Mouse (Mus musculus): ENCODE data around the gene Scube1. TPM values are rescaled to one million over a fixed set of nuclear protein-coding genes. Genes with fewer than 3 reads are reported as not detected.

Scube1 gene
- total and polyA plus RNA-seq, 2 experiments, result 0.13 to 0.18 TPM

DNA sequence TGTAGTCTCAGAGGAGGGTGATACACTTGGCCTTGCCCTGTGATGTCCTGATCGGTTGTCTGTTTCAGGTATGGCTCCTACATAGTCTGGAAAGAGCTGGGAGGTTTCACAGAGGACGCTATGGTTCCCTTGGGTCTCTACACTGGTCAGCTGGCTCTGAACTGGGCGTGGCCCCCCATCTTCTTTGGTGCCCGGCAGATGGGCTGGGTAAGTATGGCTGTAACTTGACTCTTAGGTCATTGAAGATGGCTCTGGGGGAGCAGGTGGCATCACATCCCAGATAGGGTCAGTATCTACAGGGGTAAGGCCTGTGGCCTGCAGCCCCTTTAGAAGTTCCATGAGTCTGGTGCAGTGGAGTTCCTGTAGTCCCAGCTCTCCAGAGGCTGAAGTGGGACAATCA, 152.7 kb downstream of the Scube1 start:
- H3K36me3 ChIP-seq (ENCODE audit: control insufficient read depth, insufficient read depth, low read length), result peaks cover 10% of the 10 kb centered on the region; the same call in 1 of the 2 replicates
- H3K27me3 ChIP-seq (ENCODE audit: control insufficient read depth, insufficient read depth, low read length), result no peaks in the 10 kb centered on the region
- no peaks in the 10 kb centered on the region; the same call in 1 of the 2 replicates for H3K79me2 ChIP-seq (ENCODE audit: control insufficient read depth, insufficient read depth, low read length)
- H3K4me3 ChIP-seq (ENCODE audit: insufficient read depth, low read depth, low read length), result no peak overlapping the region
- WGBS, result 82% methylated on average over 4 of the region's 4 CpGs
- peaks cover 14% of the 10 kb centered on the region for H3K4me1 ChIP-seq (ENCODE audit: control insufficient read depth, insufficient read depth, low read length)
- no peak overlapping the region for H3K9ac ChIP-seq (ENCODE audit: low read depth, low read length)
- DNase-seq (ENCODE audit: extremely low read depth, low read depth, low spot score), result no peak
- H3K27ac ChIP-seq (replicated peaks; ENCODE audit: insufficient read depth, low read depth, low read length), result peak overlapping the region; percentile 74
- no peak for TF ChIP-seq CTCF (IDR thresholded peaks at IDR 0.05; ENCODE audit: low read depth, low read length)
- TF ChIP-seq POLR2A (IDR thresholded peaks at IDR 0.05; ENCODE audit: extremely low read depth, insufficient read depth, low read length), result no peak

DNA sequence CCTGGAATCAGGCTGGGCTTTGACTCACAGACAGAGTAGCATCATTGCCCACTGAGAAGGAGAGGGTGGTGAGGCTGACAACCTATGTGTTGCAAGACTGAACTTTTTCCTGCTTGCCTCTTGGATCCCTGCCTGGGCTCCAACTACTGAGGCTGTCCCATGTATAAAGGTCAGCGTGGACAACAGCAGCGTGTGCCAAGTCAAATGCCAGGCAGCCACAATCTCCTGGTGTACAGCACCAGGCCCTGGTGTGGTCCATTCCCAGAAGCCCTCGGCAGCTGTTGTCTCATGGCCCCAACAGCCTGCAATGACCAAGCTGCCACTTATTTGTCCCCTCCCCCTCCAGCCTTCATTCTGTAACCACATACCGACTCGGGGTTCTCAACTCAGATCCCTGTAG, 153.2 kb downstream of the Scube1 start:
- H3K27ac ChIP-seq (replicated peaks; ENCODE audit: insufficient read depth, low read depth, low read length), result peak overlapping the region; percentile 74
- TF ChIP-seq POLR2A (IDR thresholded peaks at IDR 0.05; ENCODE audit: extremely low read depth, insufficient read depth, low read length), result no peak
- no peak for TF ChIP-seq CTCF (IDR thresholded peaks at IDR 0.05; ENCODE audit: low read depth, low read length)
- no peaks in the 10 kb centered on the region for H3K27me3 ChIP-seq (ENCODE audit: control insufficient read depth, insufficient read depth, low read length)
- H3K79me2 ChIP-seq (ENCODE audit: control insufficient read depth, insufficient read depth, low read length), result no peaks in the 10 kb centered on the region; the same call in 1 of the 2 replicates
- no peak overlapping the region for H3K4me3 ChIP-seq (ENCODE audit: insufficient read depth, low read depth, low read length)
- H3K36me3 ChIP-seq (ENCODE audit: control insufficient read depth, insufficient read depth, low read length), result peaks cover 10% of the 10 kb centered on the region; the same call in 1 of the 2 replicates
- peak; percentile 96 for DNase-seq (ENCODE audit: extremely low read depth, low read depth, low spot score)
- H3K9ac ChIP-seq (ENCODE audit: low read depth, low read length), result no peak overlapping the region
- 23% methylated on average over 5 of the region's 5 CpGs for WGBS
- H3K4me1 ChIP-seq (ENCODE audit: control insufficient read depth, insufficient read depth, low read length), result peaks cover 14% of the 10 kb centered on the region

DNA sequence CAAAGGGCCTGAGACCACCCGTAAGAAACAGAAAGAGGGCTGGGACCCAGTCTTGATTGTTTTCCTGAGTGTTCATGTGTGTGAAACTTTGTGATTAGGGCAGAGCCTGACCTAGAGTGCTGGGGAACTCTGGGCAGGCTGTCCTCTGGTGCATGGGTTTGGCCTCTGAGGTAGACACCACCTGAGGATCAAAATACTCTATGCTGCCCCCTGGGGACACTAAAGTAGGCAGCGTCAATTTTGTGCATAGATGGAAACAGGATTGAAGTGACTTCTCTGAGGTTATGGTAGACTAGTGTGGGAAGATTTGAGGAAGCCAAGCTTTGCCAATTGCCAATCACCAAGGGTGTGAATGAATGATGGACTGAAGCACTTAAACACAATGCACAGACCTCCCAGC, 154.2 kb downstream of the Scube1 start:
- TF ChIP-seq POLR2A (IDR thresholded peaks at IDR 0.05; ENCODE audit: extremely low read depth, insufficient read depth, low read length) (no peak), CTCF (IDR thresholded peaks at IDR 0.05; ENCODE audit: low read depth, low read length) (peak; percentile 17; the same call in 1 of the 2 replicates)
- no peak overlapping the region for H3K9ac ChIP-seq (ENCODE audit: low read depth, low read length)
- DNase-seq (ENCODE audit: extremely low read depth, low read depth, low spot score), result peak; percentile 55
- peaks cover 14% of the 10 kb centered on the region for H3K4me1 ChIP-seq (ENCODE audit: control insufficient read depth, insufficient read depth, low read length)
- H3K36me3 ChIP-seq (ENCODE audit: control insufficient read depth, insufficient read depth, low read length), result peaks cover 10% of the 10 kb centered on the region; the same call in 1 of the 2 replicates
- H3K27me3 ChIP-seq (ENCODE audit: control insufficient read depth, insufficient read depth, low read length), result no peaks in the 10 kb centered on the region
- H3K79me2 ChIP-seq (ENCODE audit: control insufficient read depth, insufficient read depth, low read length), result peaks cover 8% of the 10 kb centered on the region; the same call in 1 of the 2 replicates
- peak overlapping the region; percentile 26 for H3K27ac ChIP-seq (replicated peaks; ENCODE audit: insufficient read depth, low read depth, low read length)
- WGBS, result 54% methylated on average over 2 of the region's 2 CpGs
- H3K4me3 ChIP-seq (ENCODE audit: insufficient read depth, low read depth, low read length), result no peak overlapping the region

DNA sequence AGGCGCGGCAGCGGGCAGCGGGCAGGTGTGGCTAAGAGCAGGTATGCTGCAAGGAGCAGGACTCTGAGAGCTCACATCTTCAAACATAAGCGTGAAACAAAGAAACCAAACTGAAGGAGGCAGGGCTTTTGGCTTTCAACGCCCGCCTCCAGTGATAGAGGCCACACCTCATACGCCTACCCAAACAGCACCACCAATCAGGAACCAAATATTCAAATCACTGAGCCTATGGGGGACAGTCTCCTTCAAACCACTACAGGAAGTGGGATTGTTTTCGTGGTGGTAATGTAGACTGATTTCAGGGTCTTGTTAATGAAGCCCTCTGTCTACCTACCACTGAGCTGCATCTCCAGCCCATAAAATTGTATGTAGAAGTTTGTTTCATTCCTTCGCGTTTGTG, 155.1 kb downstream of the Scube1 start:
- TF ChIP-seq POLR2A (IDR thresholded peaks at IDR 0.05; ENCODE audit: extremely low read depth, insufficient read depth, low read length) (no peak), CTCF (IDR thresholded peaks at IDR 0.05; ENCODE audit: low read depth, low read length) (no peak)

DNA sequence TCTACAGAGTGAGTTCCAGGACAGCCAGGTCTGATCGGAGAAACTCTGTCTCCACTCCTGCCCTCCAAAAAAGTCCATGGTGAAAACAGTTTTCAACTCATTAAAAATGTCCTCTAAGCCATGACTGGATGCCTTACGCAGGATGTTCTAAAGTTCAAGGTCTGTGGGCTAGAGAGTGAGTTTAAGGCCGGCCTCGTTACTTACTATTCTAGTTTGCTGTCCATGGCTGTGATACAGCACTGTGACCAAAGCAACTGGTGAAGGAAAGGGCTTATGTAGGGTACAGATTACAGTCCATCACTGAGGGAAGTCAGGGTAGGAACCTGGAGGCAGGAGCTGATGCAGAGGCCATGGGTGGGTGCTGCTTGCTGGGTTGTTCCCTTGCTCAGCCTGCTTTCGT, 156.3 kb downstream of the Scube1 start:
- peak; percentile 44 for DNase-seq (ENCODE audit: extremely low read depth, low read depth, low spot score)
- H3K4me1 ChIP-seq (ENCODE audit: control insufficient read depth, insufficient read depth, low read length), result peaks cover 17% of the 10 kb centered on the region
- H3K36me3 ChIP-seq (ENCODE audit: control insufficient read depth, insufficient read depth, low read length), result no peaks in the 10 kb centered on the region; the same call in 1 of the 2 replicates

More for the DNA sequence above, 155.1 kb downstream of the Scube1 start:
- Histone ChIP-seq H3K4me1 (ENCODE audit: control insufficient read depth, insufficient read depth, low read length) (peaks cover 14% of the 10 kb centered on the region), H3K27me3 (ENCODE audit: control insufficient read depth, insufficient read depth, low read length) (no peaks in the 10 kb centered on the region), H3K9ac (ENCODE audit: low read depth, low read length) (no peak overlapping the region), H3K4me3 (ENCODE audit: insufficient read depth, low read depth, low read length) (no peak overlapping the region), H3K36me3 (ENCODE audit: control insufficient read depth, insufficient read depth, low read length) (peaks cover 8% of the 10 kb centered on the region; the same call in 1 of the 2 replicates), H3K79me2 (ENCODE audit: control insufficient read depth, insufficient read depth, low read length) (peaks cover 16% of the 10 kb centered on the region; the same call in 1 of the 2 replicates), H3K27ac (replicated peaks; ENCODE audit: insufficient read depth, low read depth, low read length) (no peak overlapping the region)
- 87% methylated on average over 11 of the region's 11 CpGs for WGBS
- DNase-seq (ENCODE audit: extremely low read depth, low read depth, low spot score), result no peak

DNA sequence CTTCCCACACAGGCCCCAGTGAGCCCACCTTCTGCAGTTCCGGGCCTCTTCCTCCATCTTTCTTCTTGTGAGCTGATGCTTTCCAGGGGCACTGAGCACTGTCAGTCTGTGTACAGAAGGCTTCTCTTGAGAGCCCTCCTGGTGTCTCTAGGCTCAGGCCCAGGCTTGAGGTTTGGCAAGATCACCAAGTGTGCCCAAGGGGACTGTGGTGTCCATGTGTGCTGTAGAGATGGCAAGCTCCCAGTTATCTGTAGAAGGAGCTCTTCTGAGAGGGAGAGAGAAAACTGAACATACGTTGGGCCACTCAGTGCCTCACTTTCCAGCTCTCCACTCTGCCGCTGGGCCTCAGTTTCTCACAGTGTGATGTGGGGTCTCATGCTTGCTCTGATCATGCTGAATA, 157.1 kb downstream of the Scube1 start:
- TF ChIP-seq CTCF (IDR thresholded peaks at IDR 0.05; ENCODE audit: low read depth, low read length) (no peak), POLR2A (IDR thresholded peaks at IDR 0.05; ENCODE audit: extremely low read depth, insufficient read depth, low read length) (no peak)
- peaks cover 17% of the 10 kb centered on the region for H3K4me1 ChIP-seq (ENCODE audit: control insufficient read depth, insufficient read depth, low read length)
- H3K27me3 ChIP-seq (ENCODE audit: control insufficient read depth, insufficient read depth, low read length), result no peaks in the 10 kb centered on the region
- no peak for DNase-seq (ENCODE audit: extremely low read depth, low read depth, low spot score)
- no peak overlapping the region for H3K4me3 ChIP-seq (ENCODE audit: insufficient read depth, low read depth, low read length)
- no peak overlapping the region for H3K27ac ChIP-seq (replicated peaks; ENCODE audit: insufficient read depth, low read depth, low read length)
- H3K79me2 ChIP-seq (ENCODE audit: control insufficient read depth, insufficient read depth, low read length), result peaks cover 16% of the 10 kb centered on the region; the same call in 1 of the 2 replicates
- H3K36me3 ChIP-seq (ENCODE audit: control insufficient read depth, insufficient read depth, low read length), result no peaks in the 10 kb centered on the region
- H3K9ac ChIP-seq (ENCODE audit: low read depth, low read length), result no peak overlapping the region
- WGBS, result 98% methylated on average over 3 of the region's 3 CpGs

More for the DNA sequence above, 156.3 kb downstream of the Scube1 start:
- TF ChIP-seq POLR2A (IDR thresholded peaks at IDR 0.05; ENCODE audit: extremely low read depth, insufficient read depth, low read length) (no peak), CTCF (IDR thresholded peaks at IDR 0.05; ENCODE audit: low read depth, low read length) (no peak)
- H3K27me3 ChIP-seq (ENCODE audit: control insufficient read depth, insufficient read depth, low read length), result no peaks in the 10 kb centered on the region
- peaks cover 16% of the 10 kb centered on the region; the same call in 1 of the 2 replicates for H3K79me2 ChIP-seq (ENCODE audit: control insufficient read depth, insufficient read depth, low read length)
- H3K27ac ChIP-seq (replicated peaks; ENCODE audit: insufficient read depth, low read depth, low read length), result no peak overlapping the region
- no peak overlapping the region for H3K9ac ChIP-seq (ENCODE audit: low read depth, low read length)
- WGBS, result 58% methylated on average over 5 of the region's 5 CpGs
- H3K4me3 ChIP-seq (ENCODE audit: insufficient read depth, low read depth, low read length), result no peak overlapping the region
